Mouse (Mus musculus): ENCODE measurements around the gene Olfr611.
"Not testable (repeated sequence)": the region's sequence is repeated elsewhere in the genome, so short reads cannot be mapped to it uniquely, and the experiment has no call there.

Olfr611 gene

DNA sequence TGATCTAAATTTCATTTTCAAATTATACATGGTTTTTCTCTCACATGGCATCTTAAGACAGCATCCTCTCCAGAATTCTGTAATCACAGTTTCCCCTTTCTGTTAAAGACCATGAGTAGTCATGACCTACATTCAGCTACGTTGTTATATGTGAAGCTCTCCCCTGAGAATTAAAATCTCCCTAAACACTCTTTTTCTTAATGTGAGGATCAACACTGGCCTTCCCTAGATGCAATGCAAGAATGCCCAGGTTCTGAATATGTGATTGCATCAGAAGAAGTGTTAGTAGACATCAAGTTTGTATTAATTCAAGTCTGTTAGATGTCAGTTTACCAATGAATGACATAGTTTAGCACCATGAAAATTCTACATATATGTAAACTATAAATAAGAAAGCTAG is at the start of gene Olfr611:
Gene Olfr611 (minus strand): TSS at position 101 of the 400 bp plus-strand sequence.
- not testable (repeated sequence) for DNase-seq (ENCODE audit: low read depth in 1 of 2, low spot score in 2 of 2)

GRCm38 (mm10) chr7:103569043-103569442 is 48.4 kb upstream of the Olfr611 start, which contains the start of gene Olfr616:
Gene Olfr616 (minus strand): TSS chr7:103569143.
- DNase-seq (ENCODE audit: low read depth in 1 of 2, low spot score in 2 of 2) = no peak

DNA sequence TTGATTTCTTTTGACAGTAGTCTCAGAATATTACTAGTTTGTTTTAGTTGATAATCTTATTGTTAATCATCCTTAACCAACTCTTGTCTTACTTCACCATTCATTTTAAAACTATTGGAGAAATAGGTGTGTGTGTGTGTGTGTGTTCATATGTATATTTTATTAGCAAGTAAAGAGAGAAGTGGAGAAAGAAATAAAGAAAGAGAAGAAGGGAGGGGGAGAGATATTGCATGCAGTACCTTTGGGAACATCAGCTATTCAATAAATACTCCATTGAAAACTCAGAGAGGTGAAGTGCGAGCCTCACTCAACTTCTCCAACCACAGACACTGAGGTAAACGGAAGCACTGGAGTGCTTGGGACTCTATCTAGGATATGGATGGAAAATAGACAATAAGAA is 35.1 kb upstream of the Olfr611 start, which contains the start of gene Olfr615:
Gene Olfr615 (plus strand): TSS at position 301 of the 400 bp plus-strand sequence.
- DNase-seq (ENCODE audit: low read depth in 1 of 2, low spot score in 2 of 2) = no peak

GRCm38 (mm10) chr7:103547774-103548173 is 27.1 kb upstream of the Olfr611 start, which contains the start of gene Olfr613:
Gene Olfr613 (plus strand): TSS chr7:103548074.
- DNase-seq (ENCODE audit: low read depth in 1 of 2, low spot score in 2 of 2) = no peak

DNA sequence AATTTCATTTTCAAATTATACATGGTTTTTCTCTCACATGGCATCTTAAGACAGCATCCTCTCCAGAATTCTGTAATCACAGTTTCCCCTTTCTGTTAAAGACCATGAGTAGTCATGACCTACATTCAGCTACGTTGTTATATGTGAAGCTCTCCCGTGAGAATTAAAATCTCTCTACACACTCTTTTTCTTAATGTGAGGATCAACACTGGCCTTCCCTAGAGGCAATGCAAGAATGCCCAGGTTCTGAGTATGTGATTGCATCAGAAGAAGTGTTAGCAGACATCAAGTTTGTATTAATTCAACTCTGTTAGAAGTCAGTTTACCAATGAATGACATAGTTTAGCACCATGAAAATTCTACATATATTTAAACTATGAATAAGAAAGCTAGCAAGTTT is 22.0 kb upstream of the Olfr611 start, which contains the start of gene Olfr612:
Gene Olfr612 (minus strand): TSS at position 101 of the 400 bp plus-strand sequence.
- not testable (repeated sequence) for DNase-seq (ENCODE audit: low read depth in 1 of 2, low spot score in 2 of 2)

GRCm38 (mm10) chr7:103512022-103512421 is 8.6 kb downstream of the Olfr611 start, which contains the start of gene Olfr610:
Gene Olfr610 (minus strand): TSS chr7:103512122.
- DNase-seq (ENCODE audit: low read depth in 1 of 2, low spot score in 2 of 2) = no peak

GRCm38 (mm10) chr7:103497962-103498361 is 22.7 kb downstream of the Olfr611 start, which contains the start of gene Olfr609:
Gene Olfr609 (minus strand): TSS chr7:103498062.
- no peak for DNase-seq (ENCODE audit: low read depth in 1 of 2, low spot score in 2 of 2)

DNA sequence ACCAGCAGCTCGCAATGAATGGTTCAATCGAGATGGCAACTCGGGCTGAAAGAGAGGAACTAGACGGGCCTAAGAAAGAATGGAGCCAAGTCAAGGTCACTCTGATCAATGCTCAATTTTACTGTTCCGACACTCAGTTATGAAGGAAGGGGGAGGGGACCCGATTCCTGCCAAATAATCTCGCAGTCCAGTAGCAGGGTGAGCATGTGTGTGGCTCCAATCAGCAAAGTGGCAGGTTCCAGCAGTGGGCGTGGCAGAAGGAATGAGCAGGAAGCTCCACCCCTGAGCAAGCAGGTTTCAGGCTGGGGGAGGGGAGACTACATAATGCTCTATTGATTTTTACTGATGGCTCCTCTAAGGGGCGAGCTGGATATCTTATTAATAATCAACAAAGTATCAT is 43.5 kb downstream of the Olfr611 start:
- not testable (repeated sequence) for DNase-seq (ENCODE audit: low read depth in 1 of 2, low spot score in 2 of 2)

DNA sequence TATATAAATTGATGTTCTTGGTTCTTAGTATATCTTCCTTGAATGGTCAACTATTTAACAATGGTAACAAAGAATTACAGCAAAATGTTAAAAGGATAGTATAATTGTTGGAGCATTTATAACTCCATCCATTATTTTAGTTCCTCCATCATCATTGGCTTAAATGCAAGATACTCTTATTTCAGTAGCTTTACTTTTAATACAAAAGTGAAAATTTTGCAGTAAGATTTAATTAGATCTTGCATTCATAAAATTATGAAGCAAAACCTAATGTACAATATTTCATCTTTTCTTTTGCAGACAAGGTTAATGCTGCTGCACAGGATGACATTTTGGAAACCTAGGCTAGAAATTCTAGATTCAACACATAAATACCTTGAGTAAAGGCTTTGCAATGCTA is 51.1 kb downstream of the Olfr611 start, which contains the start of gene Olfr608:
Gene Olfr608 (plus strand): TSS at position 301 of the 400 bp plus-strand sequence.
- DNase-seq (ENCODE audit: low read depth in 1 of 2, low spot score in 2 of 2) = no peak
